Mouse (Mus musculus) hindbrain, embryonic 14.5 days (tissue): ENCODE measurements around the gene Rps25. TPM values are rescaled to one million over a fixed set of nuclear protein-coding genes. Genes with fewer than 3 reads are reported as not detected.
A peak's percentile ranks its signal among the peaks of the same experiment; 100 is the strongest.
"Not testable (repeated sequence)": the region's sequence is repeated elsewhere in the genome, so short reads cannot be mapped to it uniquely, and the experiment has no call there.

Experiments
- ATAC-seq: fragments of 200-750 bp; cut with Nextera tagmentation; 2 replicates; pipeline ENCODE4 v1.8.0; 2017; ENCODE audit warnings: moderate number of reproducible peaks, mild to moderate bottlenecking, moderate TSS enrichment, moderate library complexity; ENCODE audit not compliant: low FRiP score
- DNase-seq: peaks from one replicate; pipeline ENCODE4 v3.0.0-alpha.2; 2015; ENCODE audit warnings: low spot score
- H3K27ac ChIP-seq: fragments of 300-500 bp; sonication (generic); 2 replicates; pipeline ENCODE4 v1.5.1; 2014; ENCODE audit warnings: mild to moderate bottlenecking, moderate library complexity
- H3K27me3 ChIP-seq: fragments of 300-500 bp; sonication (generic); 2 replicates; pipeline ENCODE4 v1.6.1; 2014; ENCODE audit warnings: mild to moderate bottlenecking, low read length, mixed read lengths; ENCODE audit not compliant: control insufficient read depth, insufficient read depth
- H3K36me3 ChIP-seq: fragments of 300-500 bp; sonication (generic); replicated peaks from 2 replicates; pipeline ENCODE4 v1.6.1; 2014; ENCODE audit not compliant: control insufficient read depth, insufficient read depth
- H3K4me1 ChIP-seq: fragments of 300-500 bp; sonication (generic); replicated peaks from 2 replicates; pipeline ENCODE4 v1.6.1; 2014; ENCODE audit warnings: antibody characterized with exemption, low read length, mixed read lengths; ENCODE audit not compliant: control insufficient read depth, insufficient read depth
- H3K4me2 ChIP-seq: fragments of 300-500 bp; sonication (generic); replicated peaks from 2 replicates; pipeline ENCODE4 v1.6.1; 2014; ENCODE audit warnings: mild to moderate bottlenecking, moderate library complexity
- H3K4me3 ChIP-seq: fragments of 300-500 bp; sonication (generic); replicated peaks from 2 replicates; pipeline ENCODE4 v1.5.1; 2014; ENCODE audit warnings: mild to moderate bottlenecking, low read length
- H3K9ac ChIP-seq: fragments of 300-500 bp; sonication (generic); 2 replicates; pipeline ENCODE4 v1.6.1; 2014
- H3K9me3 ChIP-seq: fragments of 300-500 bp; sonication (generic); 2 replicates; pipeline ENCODE4 v1.6.1; 2016; ENCODE audit warnings: low read length; ENCODE audit not compliant: control insufficient read depth
- WGBS: fragments of 180-500 bp; shearing (Covaris S2); extraction: QIAGEN DNeasy Blood & Tissue Kit; methylation state at CpG from one replicate; pipeline ENCODE4 v1.1.7; 2014; 5-methylcytosine and 5-hydroxymethylcytosine counted together
- polyA plus RNA-seq: library from polyadenylated mRNA; unstranded; fragments of >200 nt; fragmentation: Nextera tagmentation; extraction: Ambion mirVana; gene quantifications from 2 replicates; pipeline ENCODE4 v1.2.1, GENCODE M21; 2014

Rps25 gene
- polyA plus RNA-seq, result 1,177 and 1,438 TPM in 2 replicates

- 0% methylated on average over 51 of the region's 51 CpGs for WGBS
- Histone ChIP-seq H3K4me2 (peak within 1 kb of the TSS; percentile 79), H3K36me3 (peaks cover 71% of the 10 kb centered on the region)
Measured at GRCm38 (mm10) chr9:44406906-44407751, at the start of gene Rps25, which contains the start of gene Trappc4. TSS of gene Rps25 (plus strand) at chr9:44407139. TSS of gene Trappc4 (minus strand) at chr9:44407600.

GRCm38 (mm10) chr9:44357207-44357606 lies 49.7 kb upstream of the Rps25 start:
- Histone ChIP-seq H3K4me3 (no peak overlapping the region), H3K36me3 (peaks cover 72% of the 10 kb centered on the region), H3K9me3 (no peaks in the 10 kb centered on the region), H3K27ac (no peak overlapping the region), H3K9ac (no peak overlapping the region), H3K4me2 (no peak overlapping the region), H3K27me3 (no peaks in the 10 kb centered on the region), H3K4me1 (peaks cover 7% of the 10 kb centered on the region)
- ATAC-seq, result no peak
- DNase-seq, result peak; percentile 48
- 76% methylated on average over 4 of the region's 4 CpGs for WGBS

More at GRCm38 (mm10) chr9:44406906-44407751, at the start of gene Rps25, which contains the start of gene Trappc4:
- ATAC-seq, result peak; percentile 96
- H3K9ac ChIP-seq, result peak within 1 kb of the TSS; percentile 85
- H3K9me3 ChIP-seq, result no peaks in the 10 kb centered on the region
- H3K4me3 ChIP-seq, result peak within 1 kb of the TSS; percentile 73
- peaks cover 18% of the 10 kb centered on the region for H3K4me1 ChIP-seq
- no peaks in the 10 kb centered on the region for H3K27me3 ChIP-seq
- peak within 1 kb of the TSS; percentile 97 for H3K27ac ChIP-seq
- DNase-seq, result peak; percentile 95

- under 1% methylated on average over 44 of the region's 44 CpGs for WGBS
- Histone ChIP-seq H3K27ac (peak within 1 kb of the TSS; percentile 74), H3K9me3 (no peaks in the 10 kb centered on the region), H3K4me2 (peak within 1 kb of the TSS; percentile 88), H3K9ac (peak within 1 kb of the TSS; percentile 88), H3K4me1 (peaks cover 7% of the 10 kb centered on the region), H3K27me3 (no peaks in the 10 kb centered on the region), H3K36me3 (peaks cover 30% of the 10 kb centered on the region), H3K4me3 (peak within 1 kb of the TSS; percentile 76)
- peak; percentile 97 for DNase-seq
- ATAC-seq, result peak; percentile 90
Measured at GRCm38 (mm10) chr9:44361190-44361917, 45.6 kb upstream of the Rps25 start, which contains the start of gene Vps11. TSS of gene Vps11 (minus strand) at chr9:44361670.

- H3K9ac ChIP-seq, H3K4me1 ChIP-seq, H3K9me3 ChIP-seq, DNase-seq, ATAC-seq, H3K27me3 ChIP-seq: not testable (repeated sequence)
- WGBS, result 47% methylated on average over 4 of the region's 4 CpGs
- Histone ChIP-seq H3K4me3 (peak overlapping the region; percentile 76), H3K36me3 (peaks cover 24% of the 10 kb centered on the region), H3K4me2 (peak overlapping the region; percentile 88), H3K27ac (0 out of 2 replicates have a peak overlapping the region, but pooled peaks have one; percentile 74)
Measured at GRCm38 (mm10) chr9:44361931-44362330, 45.0 kb upstream of the Rps25 start.

GRCm38 (mm10) chr9:44364480-44364879 lies 42.5 kb upstream of the Rps25 start:
- no peak overlapping the region for H3K4me3 ChIP-seq
- peaks cover 2% of the 10 kb centered on the region for H3K36me3 ChIP-seq
- WGBS, result 60% methylated on average over 3 of the region's 3 CpGs
- no peak for ATAC-seq
- no peaks in the 10 kb centered on the region for H3K27me3 ChIP-seq
- peaks cover 7% of the 10 kb centered on the region for H3K4me1 ChIP-seq
- no peak for DNase-seq
- no peak overlapping the region for H3K4me2 ChIP-seq
- H3K27ac ChIP-seq, result no peak overlapping the region
- no peaks in the 10 kb centered on the region for H3K9me3 ChIP-seq
- no peak overlapping the region for H3K9ac ChIP-seq

- Histone ChIP-seq H3K4me2 (no peak overlapping the region), H3K4me1 (peaks cover 7% of the 10 kb centered on the region; the same call in 1 of the 2 replicates), H3K9ac (no peak overlapping the region), H3K36me3 (no peaks in the 10 kb centered on the region), H3K4me3 (no peak overlapping the region), H3K9me3 (no peaks in the 10 kb centered on the region), H3K27me3 (no peaks in the 10 kb centered on the region), H3K27ac (no peak overlapping the region)
- no peak for ATAC-seq
- no peak for DNase-seq
Measured at GRCm38 (mm10) chr9:44373386-44373785, 33.6 kb upstream of the Rps25 start.

- Histone ChIP-seq H3K36me3 (peaks cover 4% of the 10 kb centered on the region), H3K4me1 (peaks cover 22% of the 10 kb centered on the region), H3K9ac (no peak overlapping the region), H3K27ac (no peak overlapping the region), H3K4me3 (no peak overlapping the region), H3K9me3 (no peaks in the 10 kb centered on the region), H3K27me3 (no peaks in the 10 kb centered on the region), H3K4me2 (no peak overlapping the region)
- DNase-seq (no peak), ATAC-seq (no peak)
- WGBS, result 91% methylated on average over 6 of the region's 6 CpGs
Measured at GRCm38 (mm10) chr9:44376141-44376540, 30.8 kb upstream of the Rps25 start.

- H3K27me3 ChIP-seq, ATAC-seq, H3K9ac ChIP-seq, H3K4me2 ChIP-seq, DNase-seq, H3K27ac ChIP-seq, H3K9me3 ChIP-seq, H3K4me3 ChIP-seq: not testable (repeated sequence)
- WGBS, result 92% methylated on average over 2 of the region's 2 CpGs
- peaks cover 22% of the 10 kb centered on the region for H3K4me1 ChIP-seq
- peaks cover 16% of the 10 kb centered on the region for H3K36me3 ChIP-seq
Measured at GRCm38 (mm10) chr9:44377335-44377734, 29.6 kb upstream of the Rps25 start.

- Histone ChIP-seq H3K27ac (peak overlapping the region; percentile 88), H3K4me1 (peaks cover 22% of the 10 kb centered on the region), H3K9me3 (no peaks in the 10 kb centered on the region), H3K27me3 (no peaks in the 10 kb centered on the region), H3K4me3 (peak overlapping the region; percentile 91), H3K36me3 (peaks cover 25% of the 10 kb centered on the region), H3K9ac (peak overlapping the region; percentile 66), H3K4me2 (peak overlapping the region; percentile 65)
- WGBS, result 87% methylated on average over 5 of the region's 5 CpGs
- DNase-seq, result no peak
- no peak for ATAC-seq
Measured at GRCm38 (mm10) chr9:44378153-44378730, 28.7 kb upstream of the Rps25 start.
